Mouse (Mus musculus) lung, embryonic 16.5 days (tissue): ENCODE results near the gene 5730596B20Rik. TPM values are rescaled to one million over a fixed set of nuclear protein-coding genes. Genes with fewer than 3 reads are reported as not detected.
A peak's percentile ranks its signal among the peaks of the same experiment; 100 is the strongest.

Source experiments
- ATAC-seq: fragments of 200-750 bp; cut with Nextera tagmentation; 2 replicates; pipeline ENCODE4 v1.8.0; 2017; ENCODE audit warnings: low read depth, mild to moderate bottlenecking, moderate library complexity
- H3K27ac ChIP-seq: fragments of 300-500 bp; sonication (generic); 2 replicates; pipeline ENCODE4 v1.5.1; 2014; ENCODE audit warnings: mild to moderate bottlenecking, control low read depth, low read length
- H3K27me3 ChIP-seq: fragments of 300-500 bp; sonication (generic); 2 replicates; pipeline ENCODE4 v1.6.1; 2014; ENCODE audit warnings: low read depth, low read length, mixed read lengths; ENCODE audit not compliant: control insufficient read depth, insufficient read depth
- H3K36me3 ChIP-seq: fragments of 300-500 bp; sonication (generic); 2 replicates; pipeline ENCODE4 v1.6.1; 2014; ENCODE audit warnings: low read length; ENCODE audit not compliant: control insufficient read depth, insufficient read depth
- H3K4me1 ChIP-seq: fragments of 300-500 bp; sonication (generic); replicated peaks from 2 replicates; pipeline ENCODE4 v1.6.1; 2014; ENCODE audit warnings: low read length, mixed read lengths; ENCODE audit not compliant: control insufficient read depth, insufficient read depth
- H3K4me2 ChIP-seq: fragments of 300-500 bp; sonication (generic); 2 replicates; pipeline ENCODE4 v1.6.1; 2014; ENCODE audit warnings: low read depth, low read length, control low read depth
- H3K4me3 ChIP-seq: fragments of 300-500 bp; sonication (generic); 2 replicates; pipeline ENCODE4 v1.5.1; 2014; ENCODE audit warnings: mild to moderate bottlenecking, low read length, control low read depth
- H3K9ac ChIP-seq: fragments of 300-500 bp; sonication (generic); 2 replicates; pipeline ENCODE4 v1.6.1; 2014; ENCODE audit warnings: low read length, control low read depth
- H3K9me3 ChIP-seq: fragments of 300-500 bp; sonication (generic); 2 replicates; pipeline ENCODE4 v1.6.1; 2016; ENCODE audit warnings: low read length; ENCODE audit not compliant: control insufficient read depth
- WGBS: fragments of 180-500 bp; shearing (Covaris S2); extraction: QIAGEN DNeasy Blood & Tissue Kit; methylation state at CpG from one replicate; pipeline ENCODE4 v1.1.7; 2014; 5-methylcytosine and 5-hydroxymethylcytosine counted together
- polyA plus RNA-seq: library from polyadenylated mRNA; unstranded; fragments of >200 nt; fragmentation: Nextera tagmentation; extraction: Ambion mirVana; gene quantifications from 2 replicates; pipeline ENCODE4 v1.2.1, GENCODE M21; 2015

5730596B20Rik gene
- polyA plus RNA-seq, 1 experiment from 2014 or later: 2.5 TPM

DNA sequence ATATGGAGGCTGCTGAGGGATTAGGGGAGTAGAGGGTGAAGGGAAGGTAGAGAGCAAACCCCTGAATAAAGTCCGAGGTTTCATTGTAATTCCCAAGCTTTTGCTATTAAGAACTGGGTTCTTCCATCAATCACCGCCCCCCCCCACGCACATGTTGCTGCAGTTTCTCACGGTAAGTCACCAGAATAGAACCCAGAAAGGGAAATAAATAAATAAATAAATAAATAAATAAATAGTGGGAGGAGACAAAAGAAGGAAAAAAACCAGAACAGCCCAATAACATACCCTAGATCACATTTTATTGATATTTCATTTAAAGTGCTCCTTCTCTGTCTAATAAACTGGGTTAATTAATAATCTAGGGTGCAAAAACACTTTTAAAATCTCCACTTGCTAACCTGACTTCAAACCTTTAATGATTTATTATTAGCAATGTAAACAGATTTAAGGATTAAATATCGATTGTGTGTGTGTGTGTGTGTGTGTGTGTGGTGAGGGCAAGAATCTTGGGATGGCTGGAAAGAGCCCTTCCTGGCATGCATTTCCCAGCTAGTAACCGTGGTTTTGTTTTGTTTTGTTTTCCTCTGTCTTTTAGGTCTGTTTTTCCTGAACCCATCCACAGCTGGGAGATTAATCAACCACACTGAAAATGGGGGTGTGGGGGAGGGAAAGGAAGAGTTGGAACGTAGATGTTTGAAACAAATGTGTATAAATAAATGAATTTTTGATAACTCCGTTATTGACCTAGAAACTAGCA lies 15.8 kb upstream of the 5730596B20Rik start:
- H3K4me2 ChIP-seq: peak overlapping the region; percentile 96
- H3K4me1 ChIP-seq: peaks cover 10% of the 10 kb centered on the region
- peak overlapping the region; percentile 80 for H3K4me3 ChIP-seq
- no peaks in the 10 kb centered on the region for H3K9me3 ChIP-seq
- WGBS: 9% methylated on average over 8 of the region's 8 CpGs
- no peak for ATAC-seq
- no peaks in the 10 kb centered on the region for H3K36me3 ChIP-seq
- H3K27me3 ChIP-seq: peaks cover 34% of the 10 kb centered on the region
- peak overlapping the region; percentile 98 for H3K27ac ChIP-seq
- H3K9ac ChIP-seq: peak overlapping the region; percentile 85

DNA sequence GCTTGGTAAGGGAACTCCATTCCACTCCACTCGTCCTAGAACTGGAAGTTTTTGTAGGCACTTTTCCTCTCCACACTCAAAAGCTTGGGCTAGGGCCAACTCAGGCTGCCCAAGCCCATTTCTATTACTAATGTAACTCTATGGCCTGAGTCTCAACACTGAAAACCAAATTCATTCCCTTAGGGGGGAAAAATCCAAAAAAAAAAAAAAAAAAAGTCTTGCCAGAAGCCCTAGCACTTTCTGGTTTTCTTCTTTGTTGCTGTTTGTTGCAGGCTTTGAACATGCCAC lies 15.3 kb upstream of the 5730596B20Rik start:
- Histone ChIP-seq H3K36me3 (no peaks in the 10 kb centered on the region), H3K27me3 (peaks cover 33% of the 10 kb centered on the region), H3K4me2 (peak overlapping the region; percentile 96), H3K9ac (peak overlapping the region; percentile 11), H3K4me3 (peak overlapping the region; percentile 30), H3K27ac (peak overlapping the region; percentile 73), H3K9me3 (no peaks in the 10 kb centered on the region), H3K4me1 (peaks cover 13% of the 10 kb centered on the region)
- 4% methylated on average over 1 of the region's 1 CpGs for whole genome bisulfite sequencing
- no peak for ATAC-seq

DNA sequence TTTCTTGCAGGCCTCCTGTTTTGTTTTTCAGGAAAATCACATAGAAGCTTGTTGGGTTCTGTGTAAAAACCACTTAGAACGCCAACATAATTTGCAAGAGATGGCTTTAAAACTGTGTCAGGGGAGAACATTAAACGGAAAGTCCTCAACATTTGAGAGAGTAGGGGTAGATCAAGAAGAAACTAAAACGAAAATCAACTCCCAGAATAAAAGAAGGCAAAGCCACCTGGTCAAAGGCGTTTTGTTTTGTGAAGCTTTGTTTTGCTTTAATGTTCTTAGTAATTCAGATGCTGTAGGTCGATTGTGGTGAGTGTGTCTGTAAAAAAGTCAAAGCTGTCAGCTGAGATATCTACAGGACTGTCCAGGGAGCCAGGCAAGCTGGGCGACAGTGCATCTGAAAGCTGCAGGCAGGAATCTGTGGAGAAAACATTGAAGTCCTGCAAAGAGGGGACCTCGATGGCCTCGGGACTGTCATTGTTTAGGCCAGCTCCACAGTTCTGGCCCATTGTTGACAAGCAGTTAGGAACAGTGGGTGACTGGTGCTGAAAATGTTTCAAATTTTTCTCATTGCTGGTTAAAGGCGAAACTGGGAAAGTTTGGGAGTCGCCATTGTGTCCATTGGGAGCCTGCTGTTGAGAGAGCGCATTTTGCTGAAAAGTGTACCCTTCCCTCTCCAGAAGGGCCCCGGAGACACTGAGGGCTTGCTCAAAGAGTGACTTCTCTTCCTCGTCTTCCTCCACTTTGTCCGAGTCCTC lies 14.5 kb upstream of the 5730596B20Rik start:
- H3K27me3 ChIP-seq: peaks cover 27% of the 10 kb centered on the region
- H3K36me3 ChIP-seq: no peaks in the 10 kb centered on the region
- WGBS: 8% methylated on average over 14 of the region's 14 CpGs
- peak overlapping the region; percentile 80 for H3K9ac ChIP-seq
- H3K9me3 ChIP-seq: no peaks in the 10 kb centered on the region
- H3K27ac ChIP-seq: peak overlapping the region; percentile 96
- no peak for ATAC-seq
- peak overlapping the region; percentile 58 for H3K4me3 ChIP-seq
- H3K4me2 ChIP-seq: peak overlapping the region; percentile 96
- peaks cover 13% of the 10 kb centered on the region for H3K4me1 ChIP-seq

DNA sequence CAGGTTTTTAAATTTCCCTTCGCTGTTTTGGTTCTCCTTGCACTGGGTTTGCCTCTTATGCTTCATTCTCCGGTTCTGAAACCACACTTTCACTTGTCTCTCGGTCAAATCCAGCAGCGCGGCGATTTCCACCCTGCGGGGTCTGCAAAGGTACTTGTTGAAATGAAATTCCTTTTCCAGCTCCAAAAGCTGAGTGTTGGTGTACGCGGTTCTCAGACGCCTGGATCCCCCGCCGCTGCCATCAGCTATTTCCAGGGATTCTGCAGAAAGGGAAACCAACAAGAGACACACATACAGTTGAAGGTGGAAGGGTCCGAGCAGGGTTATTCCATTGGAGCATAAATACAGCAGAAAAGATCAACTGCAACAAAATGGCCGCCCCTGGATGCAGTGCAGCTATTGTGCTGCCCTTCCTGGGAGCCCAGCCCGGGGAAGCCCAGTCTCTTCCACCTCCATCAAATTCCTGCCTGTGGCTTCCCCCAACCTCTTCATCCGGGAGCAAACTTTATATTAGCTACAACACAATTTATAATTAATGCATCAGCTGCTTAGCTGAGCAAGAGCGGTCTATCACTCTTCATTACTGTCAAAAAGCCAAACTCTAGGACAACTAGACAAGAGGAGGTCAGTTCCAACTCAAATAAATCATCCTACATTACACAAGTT lies 13.8 kb upstream of the 5730596B20Rik start:
- H3K4me3 ChIP-seq: peak overlapping the region; percentile 58
- H3K9me3 ChIP-seq: no peaks in the 10 kb centered on the region
- WGBS: 3% methylated on average over 17 of the region's 17 CpGs
- peak; percentile 56 for ATAC-seq
- H3K27ac ChIP-seq: peak overlapping the region; percentile 96
- peaks cover 13% of the 10 kb centered on the region for H3K4me1 ChIP-seq
- peak overlapping the region; percentile 96 for H3K4me2 ChIP-seq
- H3K9ac ChIP-seq: peak overlapping the region; percentile 80
- H3K27me3 ChIP-seq: peaks cover 26% of the 10 kb centered on the region
- no peaks in the 10 kb centered on the region for H3K36me3 ChIP-seq

DNA sequence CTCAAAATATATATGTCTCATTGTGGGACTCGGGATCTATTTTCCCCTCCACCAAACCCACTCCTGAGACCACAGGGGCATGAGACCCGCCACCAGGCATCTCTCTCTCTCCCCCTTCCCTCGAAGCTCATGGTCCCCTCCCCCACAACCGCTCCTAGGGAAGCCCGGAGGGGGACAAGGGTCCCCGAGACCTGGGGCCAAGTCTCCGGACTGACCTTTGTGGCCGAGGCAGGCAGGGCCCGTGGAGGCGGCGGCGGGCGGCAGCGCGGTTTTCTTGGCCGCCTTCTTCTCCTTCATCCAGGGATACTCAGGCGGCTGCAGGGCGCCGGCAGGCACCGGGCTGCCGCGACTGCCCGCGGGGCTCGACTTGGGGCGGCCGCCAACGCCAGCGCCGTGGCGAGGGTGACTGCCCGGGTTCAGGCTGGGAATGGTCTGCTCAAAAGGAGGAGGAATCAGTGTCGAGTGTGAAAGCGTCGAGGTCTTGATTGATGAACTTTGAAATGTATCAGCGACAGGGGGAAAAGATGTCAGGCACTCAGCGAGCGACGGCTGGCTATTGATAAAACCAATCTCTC lies 13.2 kb upstream of the 5730596B20Rik start:
- peaks cover 26% of the 10 kb centered on the region for H3K27me3 ChIP-seq
- WGBS: under 1% methylated on average over 39 of the region's 39 CpGs
- H3K9ac ChIP-seq: peak overlapping the region; percentile 80

DNA sequence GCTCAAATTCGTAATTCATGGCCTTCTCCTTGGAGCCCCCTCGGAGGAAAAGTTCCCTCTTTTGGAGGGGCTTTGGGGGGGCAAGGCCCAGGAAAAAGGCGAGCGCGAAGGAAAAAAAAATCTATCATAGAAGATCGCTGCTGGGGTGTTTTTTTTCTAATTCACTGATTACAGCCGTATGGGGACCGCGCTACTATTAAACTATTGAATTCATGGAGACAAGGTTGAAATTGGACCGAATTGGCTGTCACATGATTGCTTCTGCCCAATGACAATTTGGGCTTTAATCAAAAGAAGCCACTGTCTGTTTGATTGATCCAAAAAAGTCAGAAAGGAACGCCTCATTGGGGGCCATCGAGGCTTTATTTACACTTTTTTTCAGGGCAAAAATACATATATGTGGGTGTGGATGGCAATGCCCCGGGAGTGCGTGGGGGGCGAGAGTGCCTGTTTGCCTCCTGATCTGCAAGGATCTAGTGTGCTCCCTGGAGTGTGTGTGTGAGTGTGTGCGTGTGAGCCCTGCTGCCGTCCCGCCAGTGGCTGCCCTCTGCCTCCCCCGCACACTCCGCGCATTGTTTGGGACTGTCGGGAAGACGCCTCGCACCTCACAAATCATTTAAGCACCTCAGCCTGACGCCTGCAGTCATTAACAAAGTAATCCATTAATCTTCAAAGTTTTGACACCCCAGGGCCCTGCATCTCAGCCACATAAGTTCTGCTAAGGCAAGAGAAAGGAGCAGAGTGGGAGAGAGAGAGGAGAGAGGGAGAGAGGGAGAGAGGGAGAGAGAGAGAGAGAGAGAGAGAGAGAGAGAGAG lies 12.5 kb upstream of the 5730596B20Rik start, which contains the start of gene Hoxa2:
Hoxa2 (minus strand) TSS at position 206 of the 815 bp plus-strand sequence.
- Histone ChIP-seq H3K36me3 (no peaks in the 10 kb centered on the region), H3K9me3 (no peaks in the 10 kb centered on the region), H3K9ac (peak within 1 kb of the TSS; percentile 80), H3K27me3 (peaks cover 20% of the 10 kb centered on the region), H3K4me2 (peak within 1 kb of the TSS; percentile 96), H3K27ac (peak within 1 kb of the TSS; percentile 96), H3K4me3 (peak within 1 kb of the TSS; percentile 58), H3K4me1 (peaks cover 7% of the 10 kb centered on the region)
- peak; percentile 55 for ATAC-seq
- WGBS: under 1% methylated on average over 25 of the region's 25 CpGs

More for the DNA sequence above, 13.2 kb upstream of the 5730596B20Rik start:
- peak overlapping the region; percentile 96 for H3K27ac ChIP-seq
- H3K4me1 ChIP-seq: peaks cover 10% of the 10 kb centered on the region
- peak overlapping the region; percentile 96 for H3K4me2 ChIP-seq
- peak; percentile 20; the same call in 1 of the 2 replicates for ATAC-seq
- no peaks in the 10 kb centered on the region for H3K9me3 ChIP-seq
- peak overlapping the region; percentile 58 for H3K4me3 ChIP-seq
- H3K36me3 ChIP-seq: no peaks in the 10 kb centered on the region

DNA sequence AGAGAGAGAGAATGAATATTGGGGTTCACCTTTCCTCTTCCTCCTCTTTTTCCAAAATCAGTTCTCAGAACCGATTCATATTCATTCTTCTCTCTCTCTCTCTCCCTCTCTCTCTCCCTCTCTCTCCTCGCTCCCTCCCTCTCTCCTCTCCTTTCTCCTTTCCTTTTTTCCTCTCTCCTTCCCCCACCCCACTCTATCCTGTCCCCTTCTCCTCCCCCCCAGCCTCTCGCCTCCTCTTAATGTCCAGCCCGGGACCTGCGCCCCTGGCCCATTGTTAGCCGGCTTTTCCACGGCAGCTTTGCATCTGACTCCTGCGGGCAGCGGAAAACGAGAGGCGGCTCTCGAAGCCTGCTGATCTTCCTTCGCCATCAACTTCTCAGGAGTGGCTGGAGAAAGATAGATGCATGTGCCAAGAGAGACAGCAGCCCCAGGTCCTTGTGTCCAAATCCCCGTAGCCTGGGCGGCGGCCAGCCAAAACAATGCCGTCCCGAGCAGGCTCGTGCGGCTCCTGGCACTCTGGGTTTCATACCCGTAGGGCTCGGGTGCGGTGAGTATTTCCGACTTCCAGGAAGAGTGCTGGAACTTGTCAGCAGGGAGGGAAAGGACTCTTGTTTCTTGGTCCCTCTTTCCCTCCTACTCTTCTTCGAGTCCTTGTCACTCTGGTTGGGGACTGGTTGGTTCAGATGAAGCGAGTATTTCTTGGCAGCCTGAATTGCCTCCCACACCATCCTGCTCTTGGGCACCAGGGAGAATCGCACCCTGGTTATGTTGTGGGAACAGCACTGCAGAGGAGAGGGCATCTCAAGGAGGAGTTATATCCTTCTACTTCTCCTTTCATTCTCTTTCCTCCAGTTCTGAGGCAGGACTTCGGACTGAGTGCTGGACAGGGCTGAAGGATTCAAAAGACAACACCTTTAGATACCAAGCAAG lies 11.6 kb upstream of the 5730596B20Rik start:
- H3K27me3 ChIP-seq: peaks cover 24% of the 10 kb centered on the region
- no peak for ATAC-seq
- no peaks in the 10 kb centered on the region for H3K36me3 ChIP-seq
- 3% methylated on average over 28 of the region's 28 CpGs for WGBS
- no peaks in the 10 kb centered on the region for H3K9me3 ChIP-seq
- peak overlapping the region; percentile 58 for H3K4me3 ChIP-seq
- H3K4me2 ChIP-seq: peak overlapping the region; percentile 96
- peak overlapping the region; percentile 80 for H3K9ac ChIP-seq
- peak overlapping the region; percentile 96 for H3K27ac ChIP-seq
- H3K4me1 ChIP-seq: peaks cover 12% of the 10 kb centered on the region
